In the genomic region with DNA sequence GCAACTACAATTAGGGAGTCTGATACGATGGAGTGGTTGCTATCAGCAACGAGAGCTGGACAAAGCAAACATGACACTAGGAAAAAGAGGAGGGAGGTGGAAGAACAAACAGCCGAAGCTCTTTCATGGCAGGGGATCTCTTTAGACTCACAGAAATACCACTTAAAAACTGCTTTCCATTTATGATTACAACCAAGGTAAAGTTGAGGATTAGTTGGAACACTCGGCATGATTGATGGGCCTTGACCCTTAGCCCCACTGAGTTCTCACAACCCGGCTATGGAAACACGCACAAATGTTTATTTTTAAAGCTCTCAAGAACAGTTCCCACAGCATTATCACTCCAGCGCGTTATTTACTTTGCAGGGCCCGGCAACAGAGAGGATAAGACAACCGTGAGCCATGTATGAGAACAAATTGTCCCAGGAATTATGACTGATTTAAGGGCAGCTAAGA, we compare ENCODE assay signal across 10 mouse cellular contexts.
DNase-seq lines count a peak whose midpoint lies in the region; ATAC-seq lines count a peak whose summit lies in the region.
"Had no signal": no experiment of that assay in that cellular context is flagged by ENCODE, and none has a peak within 500 bp of the region (broad histone marks: within the 10 kb centered on the region; RNA-seq: fewer than 3 reads in every experiment).

No protein-coding gene starts in this region.

- no peak overlapping the region for H3K9ac ChIP-seq in intestine, embryonic 15.5 days
- no peak overlapping the region for H3K9ac ChIP-seq in midbrain, embryonic 14.5 days (replicated peaks; ENCODE audit: low read length)

- no peak overlapping the region for H3K27ac ChIP-seq in intestine, embryonic 15.5 days
- H3K27ac ChIP-seq in midbrain, embryonic 14.5 days (replicated peaks; ENCODE audit: low read depth, low read length), result no peak overlapping the region

- 14% methylated on average over 10 of the region's 10 CpGs for WGBS in intestine, embryonic 15.5 days
- 30% methylated on average over 10 of the region's 10 CpGs for WGBS in midbrain, embryonic 14.5 days

- no peak overlapping the region for H3K4me3 ChIP-seq in intestine, embryonic 15.5 days (replicated peaks)
- H3K4me3 ChIP-seq in midbrain, embryonic 14.5 days (replicated peaks; ENCODE audit: low read depth, low read length), result no peak overlapping the region
- H3K4me3 ChIP-seq: myocyte had no signal

- H3K36me3 ChIP-seq in intestine, embryonic 15.5 days, result no peaks in the 10 kb centered on the region
- H3K36me3 ChIP-seq in midbrain, embryonic 14.5 days (ENCODE audit: control insufficient read depth, insufficient read depth, low read length), result no peaks in the 10 kb centered on the region

- H3K27me3 ChIP-seq in intestine, embryonic 15.5 days (replicated peaks), result no peaks in the 10 kb centered on the region
- no peaks in the 10 kb centered on the region for H3K27me3 ChIP-seq in midbrain, embryonic 14.5 days (ENCODE audit: control insufficient read depth, insufficient read depth, low read length)

- no peaks in the 10 kb centered on the region for H3K9me3 ChIP-seq in intestine, embryonic 15.5 days
- no peaks in the 10 kb centered on the region for H3K9me3 ChIP-seq in midbrain, embryonic 14.5 days (ENCODE audit: control insufficient read depth, low read length)

- H3K4me2 ChIP-seq in intestine, embryonic 15.5 days (replicated peaks), result no peak overlapping the region
- H3K4me2 ChIP-seq in midbrain, embryonic 14.5 days (ENCODE audit: low read length), result no peak overlapping the region

- peak; percentile 82 for ATAC-seq in intestine, embryonic 15.5 days
- no peak for ATAC-seq in midbrain, embryonic 14.5 days (ENCODE audit: low FRiP score, low TSS enrichment)
- ATAC-seq in monocyte, adult 5-6 weeks (replicated peaks; ENCODE audit: insufficient number of reproducible peaks, low FRiP score, low TSS enrichment, poor library complexity, severe bottlenecking), result no peak

- H3K4me1 ChIP-seq in intestine, embryonic 15.5 days (replicated peaks), result peaks cover 4% of the 10 kb centered on the region; the same call in 1 of the 2 replicates
- no peaks in the 10 kb centered on the region for H3K4me1 ChIP-seq in midbrain, embryonic 14.5 days (ENCODE audit: control insufficient read depth, insufficient read depth, low read length)

- DNase-seq in kidney, postnatal 14 days, result peak; percentile 6
- no peak for DNase-seq in kidney, adult 9 months
- peak; percentile 97 for DNase-seq in heart, adult 11 months
- DNase-seq in midbrain, embryonic 14.5 days, result peak; percentile 24
- no peak for DNase-seq in left cerebral cortex, adult 11 months (ENCODE audit: low spot score)
- no peak for DNase-seq in urinary bladder, postnatal 10 days (ENCODE audit: low spot score)
- DNase-seq: layer of hippocampus, postnatal 36 days had no signal

Comparison
In these comparisons a context has a peak if more than half of its experiments do, and no peak if none do; other contexts are left out.
1. DNase-seq: peak in kidney, postnatal 14 days (single experiment), heart, adult 11 months (single experiment) and midbrain, embryonic 14.5 days (single experiment); none in kidney, adult 9 months (single experiment), left cerebral cortex, adult 11 months (single experiment) and urinary bladder, postnatal 10 days (single experiment).